Mouse (Mus musculus): ENCODE measurements at regions not wholly inside any gene's neighbourhood (a gene's known extent, or its start where the extent isn't known, plus 50 kb on each side); places are given as distances from the start of the nearest gene placed in this dataset.
A peak's percentile ranks its signal among the peaks of the same experiment; 100 is the strongest.
"Not testable (repeated sequence)": the region's sequence is repeated elsewhere in the genome, so short reads cannot be mapped to it uniquely, and the experiment has no call there.

DNA sequence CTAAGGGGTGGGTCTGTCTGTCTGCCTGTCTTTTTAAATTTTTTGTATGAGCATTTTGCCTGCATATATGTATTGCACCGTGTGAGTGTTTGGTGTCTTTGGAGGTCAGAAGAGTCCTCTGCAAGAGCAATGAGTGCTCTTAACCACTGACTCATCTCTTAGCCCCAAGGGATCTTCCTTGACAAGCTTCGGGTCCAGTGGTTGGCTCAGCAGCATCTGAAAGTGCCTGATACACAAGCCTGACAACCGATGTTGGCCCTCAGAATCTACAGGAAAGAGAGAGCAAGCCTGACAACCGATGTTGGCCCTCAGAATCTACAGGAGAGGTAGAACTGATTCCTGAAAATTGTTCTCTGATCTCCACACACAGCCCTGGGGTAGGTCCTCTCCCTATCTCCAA is 110.7 kb upstream of the Teddm2 start:
- no peak for DNase-seq (ENCODE audit: low spot score in 2 of 2)
- intact Hi-C loops (cut with DNase I): no loop called here

DNA sequence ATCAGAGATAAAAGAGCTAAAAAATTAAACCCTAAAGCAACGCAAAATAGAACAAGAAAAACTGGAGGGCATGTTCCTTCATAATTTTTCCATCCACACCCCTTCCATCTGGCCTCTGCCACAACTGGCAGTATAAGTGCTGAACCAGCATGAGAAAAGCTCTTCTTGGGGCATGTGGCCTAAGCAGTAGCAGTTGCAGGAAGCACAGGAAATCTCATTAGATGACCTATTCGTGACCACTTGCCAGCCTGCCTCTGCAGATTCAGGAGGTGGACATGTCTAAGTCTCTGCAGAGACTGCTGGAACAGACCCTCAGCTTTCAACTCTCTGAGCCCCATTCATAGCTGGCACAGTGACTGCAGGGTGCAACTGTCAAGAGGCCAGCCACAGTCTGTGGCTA is 116.5 kb upstream of the Teddm2 start:
- intact Hi-C loops (cut with DNase I): no loop called here
- DNase-seq (ENCODE audit: low spot score in 2 of 2): no peak

DNA sequence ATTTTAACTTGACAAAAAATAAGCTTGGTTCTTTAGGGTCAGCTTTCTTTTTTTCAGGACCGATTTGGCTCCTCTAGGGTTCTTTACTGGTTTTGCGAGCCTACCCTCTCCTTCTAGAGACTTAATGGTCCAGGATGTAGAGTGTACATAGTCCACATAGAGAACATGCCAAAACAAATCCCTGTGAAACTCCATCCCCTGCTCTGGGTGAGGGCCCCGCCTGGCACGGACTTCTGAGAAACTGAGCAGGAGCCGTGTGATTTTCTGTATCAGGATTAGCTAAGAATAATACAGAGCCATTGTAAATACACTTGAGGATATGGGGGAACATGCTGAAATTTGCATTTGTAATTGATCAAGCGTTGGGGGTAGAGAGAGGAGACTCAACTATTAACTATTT is 118.2 kb upstream of the Teddm2 start:
- DNase-seq (ENCODE audit: low spot score in 2 of 2): no peak
- intact Hi-C loops (cut with DNase I): no loop called here

DNA sequence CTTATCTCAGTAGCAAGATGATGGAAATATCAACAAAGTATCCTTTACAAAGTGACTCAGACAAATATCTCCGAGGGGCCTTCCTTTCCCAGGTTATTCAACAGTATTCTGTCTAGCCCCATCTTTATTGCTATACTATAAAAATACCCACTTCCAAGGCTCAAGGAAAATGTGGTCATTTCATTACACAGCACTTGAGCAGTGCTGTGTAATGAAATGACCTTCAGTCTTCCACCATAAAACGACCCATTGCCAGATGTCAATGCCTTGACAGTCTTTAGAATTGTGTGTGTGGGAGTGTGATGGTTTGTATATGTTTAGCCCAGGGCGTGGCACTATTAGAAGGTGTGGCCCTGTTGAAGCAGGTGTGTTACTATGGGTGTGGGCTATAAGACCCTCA is 124.3 kb upstream of the Teddm2 start:
- intact Hi-C loops (cut with DNase I): no loop called here
- no peak for DNase-seq (ENCODE audit: low spot score in 2 of 2)

DNA sequence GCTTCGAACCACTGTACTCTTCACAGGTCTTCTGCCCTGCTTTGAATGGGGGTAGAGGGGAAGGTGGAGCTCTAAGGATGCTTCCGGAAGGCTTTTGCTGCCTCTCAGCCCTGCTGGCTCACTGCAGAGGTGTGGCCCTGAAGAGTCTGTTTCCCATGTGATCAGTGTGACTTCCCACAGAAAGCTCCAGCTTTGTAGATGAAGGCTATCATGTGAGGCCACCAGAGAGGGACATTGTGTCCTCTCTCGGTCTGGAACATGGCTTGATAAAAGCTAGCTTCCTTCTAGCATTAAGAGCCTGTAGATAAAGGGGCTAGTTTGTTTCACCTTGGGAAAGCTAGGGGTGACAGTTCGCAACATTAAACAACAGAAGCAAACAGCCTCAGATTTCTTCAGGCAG is 127.3 kb upstream of the Teddm2 start:
- no peak for DNase-seq (ENCODE audit: low spot score in 2 of 2)
- intact Hi-C loops (cut with DNase I): no loop called here

DNA sequence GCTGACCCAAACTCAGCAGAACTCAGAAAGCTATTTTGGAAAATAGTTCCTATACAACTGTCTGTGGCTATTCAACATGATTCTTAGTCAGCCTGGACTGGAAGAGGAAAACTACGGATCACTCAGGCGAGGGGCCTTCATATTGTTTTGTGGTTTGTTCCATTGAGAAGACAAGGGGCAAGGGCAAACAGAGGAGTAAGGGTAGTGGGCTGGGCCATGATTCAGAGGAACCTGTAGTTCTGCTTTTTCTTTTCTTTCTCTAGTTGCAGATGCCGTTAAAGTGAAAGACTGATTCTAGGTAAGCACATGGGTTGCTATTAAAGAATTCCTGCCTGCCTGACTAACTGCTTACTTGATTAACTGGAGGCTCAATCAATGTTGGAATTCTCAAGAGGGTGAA is 129.8 kb upstream of the Teddm2 start:
- intact Hi-C loops (cut with DNase I): loop anchor here (5.0 kb wide), 2 partner anchors 87 to 147 kb away; no protein-coding TSS in a partner anchor
- DNase-seq (ENCODE audit: low spot score in 2 of 2): no peak

DNA sequence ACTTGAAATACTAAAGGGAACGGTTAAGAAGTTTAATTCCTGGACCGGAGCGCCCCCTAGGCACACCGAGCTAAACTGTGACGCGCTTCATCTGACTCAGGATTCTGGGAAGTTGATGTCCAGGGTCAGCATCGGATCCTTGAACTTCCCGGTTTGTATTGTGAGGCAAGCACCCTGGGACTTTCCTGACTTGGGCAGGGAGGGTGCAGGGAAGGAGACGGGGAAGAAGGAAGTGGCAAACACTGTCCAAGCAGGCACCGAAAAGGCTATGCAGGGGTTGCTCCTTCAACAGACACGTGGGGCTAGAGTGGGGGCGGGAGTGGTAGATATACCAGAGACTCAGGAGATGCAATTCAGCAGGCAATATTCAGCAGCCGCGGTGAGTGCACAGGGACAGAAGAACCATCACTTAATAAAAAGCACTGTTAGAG is 132.7 kb upstream of the Teddm2 start:
- peak; percentile 74 to 84 for DNase-seq (ENCODE audit: low spot score in 2 of 2)

DNA sequence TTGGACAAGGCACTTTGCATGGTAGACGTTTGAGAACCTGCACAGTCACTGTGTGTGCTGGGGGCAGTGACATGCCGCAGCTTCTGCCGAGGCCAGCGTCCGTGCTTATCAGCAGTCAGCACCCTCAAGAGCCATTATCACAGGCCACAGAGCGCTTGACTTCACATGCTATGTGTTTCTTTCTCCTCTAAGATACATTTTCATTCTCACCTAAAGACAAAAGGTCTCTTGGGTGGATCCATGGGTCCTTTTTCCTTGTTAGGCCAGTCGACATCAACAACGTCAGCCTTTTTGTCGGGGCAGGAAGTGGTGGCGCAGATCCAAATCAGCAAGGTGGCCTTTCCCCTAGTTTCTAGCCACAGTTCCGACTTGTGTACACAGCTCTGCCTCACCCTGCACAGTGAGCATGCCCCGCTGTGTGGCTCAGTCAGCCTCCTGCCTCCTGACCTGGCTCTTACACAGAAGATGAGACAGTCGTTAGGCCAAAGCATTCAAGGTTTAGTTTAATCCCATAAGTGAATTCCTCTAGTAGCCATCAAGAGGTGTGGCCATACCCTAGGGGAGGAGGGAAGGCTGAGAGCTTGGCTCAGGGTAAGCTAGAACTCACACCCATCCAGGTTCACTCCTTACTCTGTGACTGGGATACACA is 134.1 kb upstream of the Teddm2 start:
- intact Hi-C loops (cut with DNase I): loop anchor here (5.0 kb wide), 2 partner anchors 83 to 143 kb away; no protein-coding TSS in a partner anchor
- DNase-seq (ENCODE audit: low spot score in 2 of 2): peak; percentile 21 to 40

More for the DNA sequence above, 132.7 kb upstream of the Teddm2 start:
- intact Hi-C loops (cut with DNase I): loop anchor here (1.0 to 5.0 kb wide), 3 partner anchors 85 to 145 kb away; no protein-coding TSS in a partner anchor

DNA sequence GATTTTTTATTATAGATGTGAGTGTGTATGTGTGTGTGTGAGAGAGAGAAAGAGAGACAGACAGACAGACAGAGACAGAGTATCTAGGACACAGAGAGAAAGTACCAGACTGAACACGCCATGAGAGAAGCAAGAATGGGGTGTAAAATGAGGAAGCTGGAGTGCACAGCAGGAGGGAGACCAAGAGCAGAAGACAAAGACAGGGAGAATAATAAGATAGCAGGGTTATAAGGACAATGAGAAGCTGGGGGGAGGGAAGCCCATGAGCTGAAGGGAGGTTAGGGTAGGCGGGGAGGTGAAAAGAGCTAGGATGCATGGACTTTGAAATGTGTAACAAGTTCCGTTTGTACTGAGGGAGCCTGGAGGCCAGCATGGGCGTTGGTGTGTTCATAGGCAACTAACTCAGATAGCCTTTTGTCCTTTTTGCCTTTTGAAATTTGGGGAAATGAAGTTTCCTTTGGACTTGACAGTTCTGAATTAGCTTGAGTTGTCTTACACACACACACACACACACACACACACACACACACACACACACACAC is 136.8 kb upstream of the Teddm2 start:
- intact Hi-C loops (cut with DNase I): no loop called here
- no peak for DNase-seq (ENCODE audit: low spot score in 2 of 2)

DNA sequence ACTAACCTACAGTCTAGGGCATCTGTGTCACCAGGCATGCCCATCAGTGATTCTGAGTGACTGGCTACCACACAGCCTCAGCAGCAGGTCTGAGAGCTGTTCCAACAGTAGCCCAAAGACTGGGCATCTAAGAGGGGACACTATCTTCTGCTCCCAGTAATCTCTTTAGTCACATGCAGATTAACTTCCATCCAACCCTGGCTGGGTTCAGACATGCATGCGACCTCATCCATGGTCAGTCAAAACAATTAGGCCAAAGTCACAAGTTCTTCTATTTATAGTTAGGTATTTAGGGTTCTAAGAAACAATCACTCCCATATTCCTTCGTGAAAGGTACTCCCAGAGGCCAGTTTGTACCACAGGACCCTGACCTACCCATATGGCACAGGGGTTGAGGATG is 138.2 kb upstream of the Teddm2 start:
- DNase-seq (ENCODE audit: low spot score in 2 of 2): no peak
- intact Hi-C loops (cut with DNase I): no loop called here

DNA sequence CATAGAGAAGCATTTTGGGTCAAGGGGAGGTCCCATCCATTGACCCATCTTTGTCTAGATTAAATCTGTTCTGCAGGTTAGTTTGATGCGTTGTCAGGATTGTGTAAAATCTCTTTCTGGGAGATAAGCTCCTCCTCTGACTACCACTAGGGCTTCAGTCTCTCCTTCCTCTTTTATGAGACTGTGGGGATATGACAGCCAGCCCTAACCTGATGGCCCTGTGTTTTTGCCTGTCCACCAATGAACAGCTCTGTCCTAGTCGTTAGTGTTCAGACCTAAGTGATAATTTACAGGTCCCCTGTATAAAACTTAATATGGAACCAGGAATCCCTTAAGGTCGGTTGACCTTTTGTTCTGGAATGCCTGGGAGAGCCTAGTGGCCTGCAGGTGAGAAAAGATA is 140.9 kb upstream of the Teddm2 start:
- no peak for DNase-seq (ENCODE audit: low spot score in 2 of 2)
- intact Hi-C loops (cut with DNase I): no loop called here

DNA sequence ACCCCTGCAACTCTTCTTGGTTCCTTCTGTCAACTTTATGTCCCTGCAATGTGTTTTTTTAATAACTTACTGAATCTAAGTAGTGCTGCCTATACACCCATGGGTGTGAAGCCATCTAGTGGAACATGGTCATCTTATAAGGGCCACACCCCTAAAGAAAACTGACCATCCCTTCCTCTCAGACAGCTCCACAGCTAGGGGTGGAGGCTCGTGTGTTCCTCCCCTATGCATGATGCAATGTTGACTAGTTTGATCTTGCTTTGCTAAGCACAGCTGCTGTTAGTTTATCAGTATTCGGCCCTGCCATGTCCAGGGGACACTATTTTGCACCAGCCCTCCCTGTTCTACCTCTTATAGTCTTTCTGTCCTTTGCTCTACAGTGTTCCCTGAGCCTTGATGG is 142.9 kb upstream of the Teddm2 start:
- no peak for DNase-seq (ENCODE audit: low spot score in 2 of 2)
- intact Hi-C loops (cut with DNase I): no loop called here

DNA sequence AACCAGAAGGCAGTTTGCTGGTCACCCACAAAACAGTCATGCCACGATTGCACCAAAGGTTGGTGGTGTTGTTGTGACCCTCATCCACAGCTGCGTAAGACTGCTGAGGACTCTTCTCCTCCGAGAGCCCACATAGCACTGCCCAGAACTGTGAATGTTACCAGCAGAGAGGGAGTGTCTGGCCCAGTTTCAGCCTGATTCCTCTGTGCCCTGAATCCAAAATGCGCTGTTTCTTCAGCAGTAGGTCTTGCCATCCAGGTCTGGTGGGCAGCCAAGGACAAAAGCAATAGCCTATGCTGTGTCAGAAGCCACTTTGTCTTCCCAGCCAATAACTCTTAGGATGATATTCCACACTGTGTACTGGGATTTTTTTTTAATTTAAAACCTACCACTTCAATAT is 144.7 kb upstream of the Teddm2 start:
- peak; percentile 22 to 49 for DNase-seq (ENCODE audit: low spot score in 2 of 2)

DNA sequence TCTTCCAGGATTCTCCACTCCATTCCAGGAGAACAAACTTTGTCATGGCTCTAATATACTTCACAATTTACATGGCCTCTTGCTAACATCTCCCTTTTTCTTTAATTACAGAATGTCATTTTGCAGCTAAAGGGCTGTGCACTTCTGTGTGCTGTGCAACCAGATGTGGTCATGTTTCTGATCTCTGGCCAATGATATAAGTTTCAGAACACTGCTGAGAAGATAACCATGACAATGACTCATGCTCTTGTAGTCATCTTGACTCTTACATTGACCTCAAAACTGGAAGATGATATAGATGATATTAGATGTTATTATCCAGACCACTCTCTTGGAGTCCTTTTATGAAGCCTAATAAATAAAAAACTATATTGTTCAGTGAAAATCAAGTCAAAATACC is 145.9 kb upstream of the Teddm2 start:
- intact Hi-C loops (cut with DNase I): no loop called here

More for the DNA sequence above, 144.7 kb upstream of the Teddm2 start:
- intact Hi-C loops (cut with DNase I): no loop called here

DNA sequence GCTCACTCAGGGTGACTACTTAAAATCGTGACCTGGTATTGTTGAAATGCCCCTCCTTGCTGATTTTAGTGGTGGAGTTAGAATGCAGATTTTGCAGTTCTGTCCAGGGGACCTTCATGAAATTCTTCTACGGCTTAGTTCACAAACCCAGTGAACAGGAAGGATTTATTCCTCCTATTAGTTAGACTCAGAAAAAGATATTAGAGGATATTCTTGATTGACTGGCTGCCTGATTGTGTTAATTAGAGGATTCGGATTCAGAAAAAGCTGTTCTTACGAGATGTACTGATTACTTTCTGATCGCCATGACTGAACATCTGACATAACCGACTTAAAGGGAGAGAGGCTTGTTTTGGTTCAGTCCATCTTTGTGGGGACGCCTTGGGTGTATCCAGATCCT is 147.3 kb upstream of the Zfp648 start:
- intact Hi-C loops (cut with DNase I): no loop called here
- no peak for DNase-seq (ENCODE audit: low spot score in 2 of 2)

More for the DNA sequence above, 145.9 kb upstream of the Teddm2 start:
- DNase-seq (ENCODE audit: low spot score in 2 of 2): no peak

DNA sequence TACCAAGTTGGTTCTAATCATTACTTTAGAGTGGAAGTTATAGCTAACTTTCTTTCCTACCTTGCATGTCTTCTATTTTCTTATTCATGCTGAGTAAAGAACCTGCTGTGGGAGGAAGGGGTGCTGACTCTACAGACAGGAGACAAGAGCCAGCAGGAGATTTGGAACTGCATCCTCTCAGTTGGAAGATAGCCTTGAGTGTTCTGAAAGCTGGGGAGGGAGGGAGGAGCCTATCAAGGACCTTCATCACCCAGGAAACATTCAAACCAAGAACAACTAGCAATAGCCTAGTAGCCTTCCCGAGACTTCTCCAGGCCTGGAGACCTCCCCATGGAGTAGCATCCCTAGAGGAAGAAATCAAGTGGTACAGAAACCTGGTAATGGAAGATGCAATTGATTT is 146.1 kb upstream of the Zfp648 start:
- no peak for DNase-seq (ENCODE audit: low spot score in 2 of 2)
- intact Hi-C loops (cut with DNase I): no loop called here

DNA sequence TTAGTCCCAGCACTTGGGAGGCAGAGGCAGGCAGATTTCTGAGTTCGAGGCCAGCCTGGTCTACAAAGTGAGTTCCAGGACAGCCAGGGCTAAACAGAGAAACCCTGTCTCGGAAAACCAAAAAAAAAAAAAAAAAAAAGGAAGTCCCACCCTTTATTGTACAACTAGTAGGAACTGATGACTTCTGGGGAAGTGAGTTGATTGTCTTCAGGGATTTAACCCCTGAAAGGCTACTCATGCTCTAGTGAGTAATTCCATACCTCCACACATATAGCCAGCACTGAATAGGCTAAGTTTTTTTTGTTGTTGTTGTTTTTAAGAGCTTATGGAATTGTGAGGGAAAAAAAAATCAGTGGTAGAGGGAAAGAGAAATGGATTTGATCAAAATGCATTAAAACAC is 139.6 kb upstream of the Zfp648 start:
- intact Hi-C loops (cut with DNase I); DNase-seq (ENCODE audit: low spot score in 2 of 2): not testable (repeated sequence)

DNA sequence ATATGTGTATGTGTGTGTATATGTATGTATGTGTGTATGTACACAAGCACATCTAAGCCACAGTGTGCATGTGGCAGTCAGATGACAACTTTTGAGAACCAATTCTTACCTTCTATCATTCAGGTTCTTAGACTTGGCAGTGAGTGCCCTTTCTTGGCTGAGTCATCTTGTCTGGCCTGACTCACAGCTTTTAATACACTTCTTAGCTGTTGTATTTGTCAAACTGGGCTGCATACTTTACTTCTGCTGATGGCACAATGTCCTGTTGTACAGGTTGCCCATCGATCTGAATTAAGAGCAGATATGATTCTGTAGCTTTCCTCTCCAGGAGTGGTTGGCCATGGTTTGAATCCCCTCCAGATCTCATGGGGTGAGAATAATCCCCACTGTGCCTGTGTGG is 139.1 kb upstream of the Zfp648 start:
- no peak for DNase-seq (ENCODE audit: low spot score in 2 of 2)
- intact Hi-C loops (cut with DNase I): no loop called here

DNA sequence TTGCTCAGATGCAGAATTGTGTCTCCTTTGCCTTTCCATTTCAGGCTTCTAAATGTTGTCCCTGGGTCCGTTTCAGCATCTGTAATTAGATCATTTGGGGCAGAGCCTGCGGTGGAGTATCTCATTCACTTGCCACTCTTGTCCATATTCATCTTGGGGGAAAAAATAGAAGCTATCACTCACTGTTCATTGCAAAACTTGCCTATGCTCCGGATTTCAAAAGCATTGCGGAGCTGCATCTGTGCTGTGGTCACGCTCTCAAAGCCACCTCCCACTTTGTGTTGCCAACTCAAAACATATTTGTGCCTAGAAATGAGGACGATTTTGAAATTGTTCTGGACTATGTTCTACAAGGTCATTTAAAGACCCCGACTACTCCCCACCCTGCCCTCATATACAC is 138.3 kb upstream of the Zfp648 start:
- intact Hi-C loops (cut with DNase I): no loop called here
- no peak for DNase-seq (ENCODE audit: low spot score in 2 of 2)

DNA sequence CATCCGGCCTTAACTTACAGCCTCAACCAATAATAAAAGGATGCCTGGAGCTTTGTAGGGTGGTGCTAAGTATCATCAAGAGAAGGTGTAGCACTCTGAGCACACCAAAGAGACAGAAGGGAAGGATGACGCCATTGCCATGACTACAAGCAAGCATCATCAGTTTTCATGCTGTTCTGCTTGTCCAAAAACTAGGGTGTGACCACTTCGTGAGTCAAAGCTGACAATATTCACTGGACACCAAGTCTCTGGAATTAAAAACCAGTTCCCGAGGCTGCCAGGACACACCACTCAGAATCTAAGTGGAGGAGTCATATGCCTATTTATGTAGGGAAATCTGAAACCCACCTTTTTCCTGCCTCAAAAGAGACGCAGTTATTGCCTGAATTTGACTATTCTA is 136.4 kb upstream of the Zfp648 start:
- intact Hi-C loops (cut with DNase I): no loop called here
- DNase-seq (ENCODE audit: low spot score in 2 of 2): no peak

Measured in left cerebral cortex, postnatal 14 days (tissue).